Mouse (Mus musculus): ENCODE results near the gene Unc5c. TPM values are rescaled to one million over a fixed set of nuclear protein-coding genes. Genes with fewer than 3 reads are reported as not detected.

Gene Unc5c
- total and polyA plus RNA-seq, 3 experiments = not detected

- no peaks in the 10 kb centered on the region for H3K36me3 ChIP-seq (ENCODE audit: control insufficient read depth in 1 of 2, insufficient read depth in 2 of 2, low read length in 2 of 2)
These were observed 116.8 kb downstream of the Unc5c start for GRCm38 (mm10) chr3:141581892-141582214.

DNA sequence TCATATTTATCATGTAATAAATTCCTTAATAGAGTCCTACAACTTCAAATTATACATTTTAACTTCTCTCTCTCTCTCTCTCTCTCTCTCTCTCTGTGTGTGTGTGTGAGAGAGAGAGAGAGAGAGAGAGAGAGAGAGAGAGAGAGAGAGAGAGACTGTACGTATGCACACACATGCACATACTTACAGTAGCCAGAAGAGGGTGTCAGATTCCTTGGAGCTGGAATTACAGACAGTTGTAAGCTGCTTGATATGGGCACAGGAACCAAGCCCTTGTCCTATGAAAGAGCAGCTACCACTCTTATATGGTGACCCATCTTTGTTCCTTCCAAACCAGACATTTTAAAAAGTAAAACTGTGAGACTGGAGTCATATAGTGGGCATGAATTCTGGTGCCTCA, 118.2 kb downstream of the Unc5c start:
- peak; percentile 10 for DNase-seq (ENCODE audit: low read depth, low spot score)
- no peaks in the 10 kb centered on the region for H3K79me2 ChIP-seq (ENCODE audit: control insufficient read depth, insufficient read depth, low read length, poor library complexity)
- peaks cover 0 to 4% of the 10 kb centered on the region in 2 experiments; a peak in 2 of 4 replicates for H3K4me1 ChIP-seq (ENCODE audit: control insufficient read depth in 1 of 2, insufficient read depth in 2 of 2, low read length in 2 of 2)
- no peaks in the 10 kb centered on the region for H3K9me3 ChIP-seq (replicated peaks; ENCODE audit: insufficient read depth, low read length)
- no peak overlapping the region for H3K4me3 ChIP-seq (ENCODE audit: control insufficient read depth in 1 of 2, insufficient read depth in 1 of 2, low read depth in 2 of 2, low read length in 2 of 2)
- no peaks in the 10 kb centered on the region for H3K27me3 ChIP-seq (ENCODE audit: control insufficient read depth in 1 of 2, insufficient read depth in 2 of 2, low read length in 2 of 2)
- no peak overlapping the region for H3K9ac ChIP-seq (ENCODE audit: control insufficient read depth, low read depth, low read length, poor library complexity, severe bottlenecking)
- H3K27ac ChIP-seq (ENCODE audit: control insufficient read depth, low read depth, low read length) = no peak overlapping the region
- H3K36me3 ChIP-seq (ENCODE audit: control insufficient read depth in 1 of 2, insufficient read depth in 2 of 2, low read length in 2 of 2) = no peaks in the 10 kb centered on the region
- peak in 1 of 3 experiments; percentile 10; a peak in 1 of 6 replicates for TF ChIP-seq CTCF (IDR thresholded peaks at IDR 0.05 in 2 of 3, conservative IDR thresholded peaks at IDR 0.05 in 1 of 3; ENCODE audit: control insufficient read depth in 1 of 3, insufficient read depth in 1 of 3, low read depth in 2 of 3, low read length in 3 of 3, poor library complexity in 1 of 3, severe bottlenecking in 1 of 3)
- no peak for TF ChIP-seq KAT2A (conservative IDR thresholded peaks at IDR 0.05; ENCODE audit: low read depth, low read length)
- no peak for TF ChIP-seq MXI1 (IDR thresholded peaks at IDR 0.05; ENCODE audit: low read depth, low read length)
- peak; percentile 19 for TF ChIP-seq RAD21 (IDR thresholded peaks at IDR 0.05; ENCODE audit: low read depth, low read length)
- no peak for TF ChIP-seq JUND (IDR thresholded peaks at IDR 0.05; ENCODE audit: low read depth, low read length)
- no peak for TF ChIP-seq HCFC1 (IDR thresholded peaks at IDR 0.05; ENCODE audit: low read depth, low read length)
- TF ChIP-seq RCOR1 (IDR thresholded peaks at IDR 0.05; ENCODE audit: low read depth, low read length) = no peak

More at GRCm38 (mm10) chr3:141581892-141582214, 116.8 kb downstream of the Unc5c start:
- DNase-seq (ENCODE audit: low read depth, low spot score) = no peak
- no peaks in the 10 kb centered on the region for H3K9me3 ChIP-seq (replicated peaks; ENCODE audit: insufficient read depth, low read length)
- no peak overlapping the region for H3K4me3 ChIP-seq (ENCODE audit: control insufficient read depth in 1 of 2, insufficient read depth in 1 of 2, low read depth in 2 of 2, low read length in 2 of 2)
- no peaks in the 10 kb centered on the region for H3K79me2 ChIP-seq (ENCODE audit: control insufficient read depth, insufficient read depth, low read length, poor library complexity)
- no peak overlapping the region for H3K9ac ChIP-seq (ENCODE audit: control insufficient read depth, low read depth, low read length, poor library complexity, severe bottlenecking)
- no peaks in the 10 kb centered on the region for H3K27me3 ChIP-seq (ENCODE audit: control insufficient read depth in 1 of 2, insufficient read depth in 2 of 2, low read length in 2 of 2)
- TF ChIP-seq USF2 (IDR thresholded peaks at IDR 0.05; ENCODE audit: borderline replicate concordance in 1 of 2, insufficient read depth in 1 of 2, low read depth in 1 of 2, low read length in 2 of 2) = no peak
- no peak for TF ChIP-seq TBP (IDR thresholded peaks at IDR 0.05; ENCODE audit: low read depth, low read length)
- H3K27ac ChIP-seq (ENCODE audit: control insufficient read depth, low read depth, low read length) = no peak overlapping the region
- H3K4me1 ChIP-seq (ENCODE audit: control insufficient read depth in 1 of 2, insufficient read depth in 2 of 2, low read length in 2 of 2) = no peaks in the 10 kb centered on the region

GRCm38 (mm10) chr3:141589392-141590012, 124.5 kb downstream of the Unc5c start:
- Histone ChIP-seq H3K27me3 (ENCODE audit: control insufficient read depth in 1 of 2, insufficient read depth in 2 of 2, low read length in 2 of 2) (no peaks in the 10 kb centered on the region), H3K79me2 (ENCODE audit: control insufficient read depth, insufficient read depth, low read length, poor library complexity) (no peaks in the 10 kb centered on the region), H3K9me3 (replicated peaks; ENCODE audit: insufficient read depth, low read length) (no peaks in the 10 kb centered on the region), H3K27ac (ENCODE audit: control insufficient read depth, low read depth, low read length) (no peak overlapping the region), H3K9ac (ENCODE audit: control insufficient read depth, low read depth, low read length, poor library complexity, severe bottlenecking) (no peak overlapping the region), H3K4me3 (ENCODE audit: control insufficient read depth in 1 of 2, insufficient read depth in 1 of 2, low read depth in 2 of 2, low read length in 2 of 2) (no peak overlapping the region), H3K4me1 (ENCODE audit: control insufficient read depth in 1 of 2, insufficient read depth in 2 of 2, low read length in 2 of 2) (peaks cover 0 to 7% of the 10 kb centered on the region in 2 experiments; a peak in 2 of 4 replicates), H3K36me3 (ENCODE audit: control insufficient read depth in 1 of 2, insufficient read depth in 2 of 2, low read length in 2 of 2) (peaks cover 0 to 2% of the 10 kb centered on the region in 2 experiments; a peak in 1 of 4 replicates)
- DNase-seq (ENCODE audit: low read depth, low spot score) = no peak
- TF ChIP-seq RAD21 (IDR thresholded peaks at IDR 0.05; ENCODE audit: low read depth, low read length) (no peak), MYB (IDR thresholded peaks at IDR 0.05; ENCODE audit: low read depth, low read length) (no peak), RCOR1 (IDR thresholded peaks at IDR 0.05; ENCODE audit: low read depth, low read length) (no peak), MYC (IDR thresholded peaks at IDR 0.05; ENCODE audit: low read depth, low read length) (no peak), POLR2A (IDR thresholded peaks at IDR 0.05; ENCODE audit: control insufficient read depth in 1 of 2, insufficient read depth in 1 of 2, low read depth in 1 of 2, low read length in 2 of 2, poor library complexity in 1 of 2) (no peak), CTCF (IDR thresholded peaks at IDR 0.05 in 2 of 3, conservative IDR thresholded peaks at IDR 0.05 in 1 of 3; ENCODE audit: control insufficient read depth in 1 of 3, insufficient read depth in 1 of 3, low read depth in 2 of 3, low read length in 3 of 3, poor library complexity in 1 of 3, severe bottlenecking in 1 of 3) (no peak), GATA1 (IDR thresholded peaks at IDR 0.05; ENCODE audit: low read depth, low read length) (no peak), TAL1 (IDR thresholded peaks at IDR 0.05; ENCODE audit: low read length) (no peak), USF2 (IDR thresholded peaks at IDR 0.05; ENCODE audit: borderline replicate concordance in 1 of 2, insufficient read depth in 1 of 2, low read depth in 1 of 2, low read length in 2 of 2) (no peak), E2F4 (IDR thresholded peaks at IDR 0.05; ENCODE audit: borderline replicate concordance, low read depth, low read length) (no peak), MAZ (IDR thresholded peaks at IDR 0.05; ENCODE audit: low read depth, low read length) (no peak)
